Mouse (Mus musculus) lung, adult 2 months (tissue): ENCODE measurements around the gene A3galt2.

ENCODE experiments used
- CTCF ChIP-seq: fragments of 200-500 bp; IDR thresholded peaks from 2 replicates; pipeline ENCODE4 v1.5.1; 2011; ENCODE audit warnings: mild to moderate bottlenecking, low read length, control low read depth; ENCODE audit not compliant: insufficient read depth
- POLR2A ChIP-seq: fragments of 200-500 bp; IDR thresholded peaks from 2 replicates; pipeline ENCODE4 v1.6.1; 2011; ENCODE audit warnings: low read depth, mild to moderate bottlenecking, control low read depth, low read length, borderline replicate concordance; ENCODE audit errors: extremely low read depth

DNA sequence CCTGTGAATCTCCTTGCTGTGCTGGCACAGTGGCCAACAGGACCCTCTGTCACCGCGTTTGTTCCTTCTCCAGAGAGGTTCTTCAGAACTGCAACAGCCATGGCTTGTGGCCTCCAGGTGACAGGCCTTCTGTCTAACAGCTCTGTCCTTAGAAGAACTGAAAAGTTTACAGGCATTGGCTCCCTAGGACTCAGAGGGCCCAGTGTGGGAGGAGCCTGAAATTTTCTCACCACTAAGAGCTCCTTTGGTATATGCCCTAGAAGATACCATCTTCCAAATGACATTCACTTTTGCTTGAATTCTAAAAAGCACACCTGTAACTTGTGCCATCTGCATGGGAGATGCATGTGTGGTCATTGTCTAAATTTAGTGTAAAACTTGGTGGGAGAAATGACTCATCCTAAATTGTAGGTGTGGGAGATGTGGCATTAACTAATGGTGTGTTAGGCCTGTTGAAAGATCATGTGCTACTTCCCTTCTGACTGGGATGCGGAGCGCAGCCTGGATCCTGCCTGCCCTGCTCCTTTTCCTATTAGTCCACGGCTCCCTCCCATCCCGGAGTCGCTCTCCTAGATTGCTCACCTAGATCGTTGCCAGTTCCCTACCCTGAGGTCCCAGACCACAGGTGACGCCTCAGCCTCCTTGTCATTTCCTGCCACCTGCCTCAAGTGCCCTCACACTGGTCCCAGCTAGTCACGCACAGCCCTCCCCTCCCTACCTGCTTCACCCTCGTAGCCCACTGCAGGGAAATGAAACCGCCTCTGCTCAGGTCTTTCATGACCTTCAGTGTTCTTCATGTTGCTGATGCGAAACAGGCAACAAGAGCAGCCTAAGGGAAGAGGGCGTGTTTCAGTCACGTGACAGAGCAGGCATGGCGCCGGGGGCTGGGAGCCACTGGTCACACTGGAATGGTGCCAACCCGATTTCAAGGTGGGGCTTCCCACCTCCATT is 20.2 kb upstream of the A3galt2 start:
- no peak for TF ChIP-seq CTCF
- TF ChIP-seq POLR2A, result no peak
